Mouse (Mus musculus) liver, embryonic 14.5 days (tissue): ENCODE measurements around the gene Cd9.

Experiments
- CTCF ChIP-seq: IDR thresholded peaks from 2 replicates; pipeline ENCODE4 v1.5.1; 2016; ENCODE audit warnings: antibody characterized with exemption, low read depth, control low read depth
- EP300 ChIP-seq: IDR thresholded peaks from 2 replicates; pipeline ENCODE4 v1.6.1; 2016; ENCODE audit warnings: antibody characterized with exemption, low read depth

DNA sequence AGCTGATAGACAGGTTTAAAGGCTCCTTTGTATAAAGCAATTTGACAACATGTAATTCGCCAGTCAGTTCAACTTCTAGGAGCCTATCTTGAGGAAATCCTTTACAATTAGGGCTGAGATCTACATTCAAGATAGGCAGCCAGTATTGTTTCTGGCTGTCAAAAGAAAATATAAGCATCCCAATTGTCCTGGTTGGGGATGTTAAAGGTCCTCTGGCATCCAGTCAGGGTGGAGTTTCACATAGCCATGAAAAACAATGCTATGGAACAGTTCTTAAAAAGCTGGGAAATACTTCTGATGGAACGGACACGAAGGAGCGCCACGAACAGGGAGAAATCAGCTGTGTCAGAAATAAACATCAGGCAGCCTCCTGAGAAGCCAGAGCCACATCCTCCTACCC, 40.4 kb upstream of the Cd9 start:
- no peak for TF ChIP-seq CTCF
- TF ChIP-seq EP300 = no peak
